Mouse (Mus musculus) lung, adult 2 months (tissue): ENCODE results near the gene Cd200.

Source experiments
- CTCF ChIP-seq: fragments of 200-500 bp; IDR thresholded peaks from 2 replicates; pipeline ENCODE4 v1.5.1; 2011; ENCODE audit warnings: mild to moderate bottlenecking, low read length, control low read depth; ENCODE audit not compliant: insufficient read depth
- POLR2A ChIP-seq: fragments of 200-500 bp; IDR thresholded peaks from 2 replicates; pipeline ENCODE4 v1.6.1; 2011; ENCODE audit warnings: low read depth, mild to moderate bottlenecking, control low read depth, low read length, borderline replicate concordance; ENCODE audit errors: extremely low read depth

- TF ChIP-seq POLR2A (no peak), CTCF (no peak)
Measured at GRCm38 (mm10) chr16:45366111-45366510, 42.7 kb downstream of the Cd200 start.
